Comparison of ENCODE assay signal across 25 mouse cellular contexts in genomic region chr12:107021806-107022205, GRCm38 (mm10).
"Had no signal": no experiment of that assay in that cellular context is flagged by ENCODE, and none has a peak within 500 bp of the region (broad histone marks: within the 10 kb centered on the region; RNA-seq: fewer than 3 reads in every experiment).

No protein-coding gene starts in this region.

- ATAC-seq: hindbrain, postnatal 0 days; intestine, embryonic 16.5 days had no signal

- H3K27ac ChIP-seq: heart, adult 2 months; heart, embryonic 13.5 days; heart, embryonic 15.5 days; hindbrain, embryonic 13.5 days; hindbrain, embryonic 15.5 days; hindbrain, postnatal 0 days; kidney, embryonic 15.5 days; kidney, postnatal 0 days; limb, embryonic 13.5 days; limb, embryonic 15.5 days had no signal

- DNase-seq: gastrocnemius, postnatal 14 days; gastrocnemius, postnatal 36 days; heart, adult 11 months; heart, adult 2 months; heart, postnatal 14 days; heart, postnatal 36 days; kidney, adult 11 months; kidney, adult 2 months; kidney, adult 9 months; kidney, postnatal 14 days; kidney, postnatal 36 days; layer of hippocampus, adult 9-11 months; layer of hippocampus, postnatal 36 days; left cerebral cortex, postnatal 4 days had no signal

- H3K36me3 ChIP-seq: heart, embryonic 13.5 days; heart, embryonic 15.5 days; hindbrain, embryonic 13.5 days; hindbrain, embryonic 15.5 days; kidney, embryonic 15.5 days; limb, embryonic 13.5 days; limb, embryonic 15.5 days had no signal

- H3K27me3 ChIP-seq: limb, embryonic 15.5 days had no signal

- H3K4me2 ChIP-seq: heart, embryonic 11.5 days; heart, embryonic 13.5 days; heart, embryonic 15.5 days; hindbrain, embryonic 13.5 days; hindbrain, embryonic 15.5 days; kidney, embryonic 15.5 days; limb, embryonic 13.5 days; limb, embryonic 15.5 days had no signal

- H3K4me3 ChIP-seq: heart, adult 2 months; heart, embryonic 13.5 days; heart, embryonic 15.5 days; hindbrain, embryonic 13.5 days; hindbrain, embryonic 15.5 days; kidney, embryonic 15.5 days; limb, embryonic 13.5 days; limb, embryonic 15.5 days had no signal

- H3K9me3 ChIP-seq: heart, embryonic 13.5 days; heart, embryonic 15.5 days; hindbrain, embryonic 13.5 days; hindbrain, embryonic 15.5 days; kidney, embryonic 15.5 days; limb, embryonic 13.5 days; limb, embryonic 15.5 days had no signal

- H3K4me1 ChIP-seq: heart, embryonic 13.5 days; heart, embryonic 15.5 days; hindbrain, embryonic 13.5 days; hindbrain, embryonic 15.5 days; kidney, embryonic 15.5 days; limb, embryonic 13.5 days; limb, embryonic 15.5 days had no signal

- H3K9ac ChIP-seq: heart, embryonic 13.5 days; heart, embryonic 15.5 days; hindbrain, embryonic 13.5 days; hindbrain, embryonic 15.5 days; kidney, embryonic 15.5 days; limb, embryonic 13.5 days; limb, embryonic 15.5 days had no signal
